Mouse (Mus musculus): ENCODE measurements at regions not wholly inside any gene's neighbourhood (a gene's known extent, or its start where the extent isn't known, plus 50 kb on each side); places are given as distances from the start of the nearest gene placed in this dataset.

DNA sequence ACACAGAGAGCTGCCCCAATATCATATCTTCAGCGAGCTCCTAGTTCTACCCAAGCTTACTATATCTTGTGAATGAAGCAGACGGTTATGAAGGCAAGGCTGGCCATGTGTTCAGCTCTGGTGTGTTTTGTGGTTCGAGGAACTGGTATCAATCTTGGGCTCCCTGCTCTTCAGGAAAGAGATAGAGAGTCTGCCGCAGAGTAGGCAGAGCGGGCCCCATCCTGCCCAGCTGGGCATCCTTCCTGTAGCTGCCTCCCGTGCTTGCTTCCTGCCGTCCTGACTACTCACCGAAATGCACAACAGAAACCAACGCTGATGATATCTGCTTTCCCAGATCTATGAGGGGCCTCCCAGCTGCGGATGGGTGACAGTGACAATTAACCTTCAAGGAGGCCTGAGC lies 60.3 kb downstream of the Snrpe start:
- no peaks in the 10 kb centered on the region for H3K27me3 ChIP-seq
- H3K4me2 ChIP-seq = no peak overlapping the region
- H3K36me3 ChIP-seq (replicated peaks) = no peaks in the 10 kb centered on the region
- no peak for ATAC-seq (ENCODE audit: low FRiP score)
- no peak overlapping the region for H3K9ac ChIP-seq
- H3K9me3 ChIP-seq = no peaks in the 10 kb centered on the region
- H3K27ac ChIP-seq = no peak overlapping the region
- H3K4me1 ChIP-seq = peaks cover 7% of the 10 kb centered on the region; the same call in 1 of the 2 replicates
- no peak overlapping the region for H3K4me3 ChIP-seq (replicated peaks)
- WGBS = 88% methylated on average over 10 of the region's 10 CpGs

GRCm38 (mm10) chr1:133548971-133549370 lies 61.1 kb downstream of the Snrpe start:
- Histone ChIP-seq H3K9ac (no peak overlapping the region), H3K27ac (no peak overlapping the region), H3K4me1 (peaks cover 7% of the 10 kb centered on the region; the same call in 1 of the 2 replicates), H3K9me3 (no peaks in the 10 kb centered on the region), H3K27me3 (no peaks in the 10 kb centered on the region), H3K4me2 (no peak overlapping the region), H3K4me3 (replicated peaks) (no peak overlapping the region), H3K36me3 (replicated peaks) (no peaks in the 10 kb centered on the region)
- ATAC-seq (ENCODE audit: low FRiP score) = no peak
- WGBS = 39% methylated on average over 2 of the region's 2 CpGs

DNA sequence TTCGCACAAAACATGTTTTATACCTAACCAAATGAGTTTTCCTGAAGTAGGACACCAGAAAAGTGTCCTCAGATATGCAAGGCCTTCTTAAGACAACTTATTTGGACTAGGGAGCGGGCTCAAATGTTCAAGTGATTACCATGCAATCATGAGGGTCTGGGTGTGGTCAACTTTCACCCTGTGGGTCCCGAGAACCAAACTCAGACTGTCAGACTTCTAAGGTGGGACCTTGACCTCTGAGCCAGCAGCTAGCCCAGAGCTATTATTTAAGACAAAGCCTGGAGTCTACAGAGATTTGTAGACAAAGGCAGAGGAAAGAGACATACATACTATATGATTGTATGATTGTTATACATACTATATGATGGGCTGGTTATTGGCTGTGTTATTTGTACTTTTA lies 62.5 kb downstream of the Snrpe start:
- Histone ChIP-seq H3K4me1 (peaks cover 7% of the 10 kb centered on the region; the same call in 1 of the 2 replicates), H3K36me3 (replicated peaks) (no peaks in the 10 kb centered on the region), H3K27ac (no peak overlapping the region), H3K4me2 (no peak overlapping the region), H3K4me3 (replicated peaks) (no peak overlapping the region), H3K9me3 (no peaks in the 10 kb centered on the region), H3K27me3 (no peaks in the 10 kb centered on the region), H3K9ac (no peak overlapping the region)
- ATAC-seq (ENCODE audit: low FRiP score) = no peak
- 80% methylated on average over 3 of the region's 3 CpGs for WGBS

- no peak for ATAC-seq (ENCODE audit: low FRiP score)
- H3K4me1 ChIP-seq = peaks cover 7% of the 10 kb centered on the region; the same call in 1 of the 2 replicates
- 92% methylated on average over 9 of the region's 9 CpGs for WGBS
- H3K27me3 ChIP-seq = no peaks in the 10 kb centered on the region
- H3K4me2 ChIP-seq = no peak overlapping the region
- no peak overlapping the region for H3K9ac ChIP-seq
- H3K4me3 ChIP-seq (replicated peaks) = no peak overlapping the region
- H3K9me3 ChIP-seq = no peaks in the 10 kb centered on the region
- H3K27ac ChIP-seq = no peak overlapping the region
- no peaks in the 10 kb centered on the region for H3K36me3 ChIP-seq (replicated peaks)
These were observed 65.1 kb downstream of the Snrpe start for GRCm38 (mm10) chr1:133544996-133545395.

- Histone ChIP-seq H3K27me3 (no peaks in the 10 kb centered on the region), H3K27ac (no peak overlapping the region), H3K9me3 (no peaks in the 10 kb centered on the region), H3K4me3 (replicated peaks) (no peak overlapping the region), H3K9ac (no peak overlapping the region), H3K4me2 (no peak overlapping the region), H3K4me1 (peaks cover under 1% of the 10 kb centered on the region; the same call in 1 of the 2 replicates), H3K36me3 (replicated peaks) (no peaks in the 10 kb centered on the region)
- ATAC-seq (ENCODE audit: low FRiP score) = no peak
- WGBS = 87% methylated on average over 10 of the region's 10 CpGs
These were observed 66.3 kb downstream of the Snrpe start for GRCm38 (mm10) chr1:133543751-133544150.

DNA sequence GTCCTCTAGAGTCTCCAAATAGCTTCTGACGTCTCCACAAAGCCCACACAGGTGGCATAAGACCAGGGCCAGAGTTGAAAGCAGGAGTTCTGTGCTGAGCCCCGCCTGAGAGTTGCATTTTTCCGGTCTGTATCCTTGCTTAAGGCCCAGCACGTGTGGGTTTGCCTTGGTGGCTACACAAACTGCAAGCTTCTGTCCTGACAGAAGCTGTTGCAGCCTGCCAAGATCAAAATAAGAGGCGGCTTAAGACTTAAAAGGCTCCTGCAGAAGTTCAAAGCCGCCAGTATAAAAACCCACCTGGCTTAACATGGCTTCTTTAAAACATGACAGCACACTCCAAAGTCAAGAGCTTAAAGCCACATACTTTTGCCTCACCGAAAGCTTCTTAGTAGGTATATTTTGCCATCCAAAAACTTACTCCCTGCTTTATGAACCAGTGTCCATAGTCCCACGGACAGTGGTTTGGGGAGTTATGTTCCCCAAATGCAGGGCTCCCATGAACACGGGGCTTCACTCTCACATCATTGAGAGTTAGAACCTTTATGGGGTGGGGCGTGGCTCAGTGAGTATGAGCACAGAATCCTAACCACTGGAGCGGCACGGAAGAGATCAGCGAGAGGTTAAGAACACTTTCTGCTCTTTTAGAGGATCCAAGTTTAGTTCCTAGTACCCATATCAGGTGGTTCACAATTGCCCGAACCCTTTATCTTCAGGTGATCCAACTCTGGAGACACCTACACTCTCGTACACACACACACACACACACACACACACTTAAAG lies 67.9 kb downstream of the Snrpe start:
- H3K9me3 ChIP-seq = no peaks in the 10 kb centered on the region
- no peak for ATAC-seq (ENCODE audit: low FRiP score)
- H3K27ac ChIP-seq = no peak overlapping the region
- no peak overlapping the region for H3K9ac ChIP-seq
- H3K4me3 ChIP-seq (replicated peaks) = no peak overlapping the region
- H3K36me3 ChIP-seq (replicated peaks) = no peaks in the 10 kb centered on the region
- WGBS = 79% methylated on average over 15 of the region's 15 CpGs
- H3K4me1 ChIP-seq = no peaks in the 10 kb centered on the region
- H3K4me2 ChIP-seq = no peak overlapping the region
- no peaks in the 10 kb centered on the region for H3K27me3 ChIP-seq

DNA sequence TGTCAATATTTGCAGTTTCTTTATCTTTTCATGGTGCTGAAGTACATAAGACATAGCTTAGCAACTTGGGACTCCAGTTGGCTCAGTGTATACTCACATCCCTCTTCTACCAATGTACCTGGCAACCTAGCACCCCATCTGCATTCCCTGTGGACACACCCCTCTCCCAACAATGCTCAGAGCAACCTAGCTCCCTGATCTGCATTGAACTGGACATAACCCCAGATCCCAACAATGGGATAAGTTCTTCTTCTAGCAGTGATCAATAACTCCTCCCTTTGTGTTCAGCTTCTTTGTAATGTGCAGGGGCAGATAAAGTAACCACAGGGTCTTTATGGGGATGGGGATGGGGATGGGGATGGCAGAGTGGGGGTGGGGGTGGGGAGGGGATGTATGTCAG lies 79.4 kb downstream of the Snrpe start:
- no peaks in the 10 kb centered on the region; the same call in 1 of the 2 replicates for H3K9me3 ChIP-seq
- no peak overlapping the region for H3K9ac ChIP-seq
- no peak overlapping the region for H3K4me3 ChIP-seq (replicated peaks)
- H3K4me1 ChIP-seq = no peaks in the 10 kb centered on the region
- no peaks in the 10 kb centered on the region for H3K27me3 ChIP-seq
- no peaks in the 10 kb centered on the region for H3K36me3 ChIP-seq (replicated peaks)
- no peak overlapping the region for H3K4me2 ChIP-seq
- no peak overlapping the region for H3K27ac ChIP-seq
- ATAC-seq (ENCODE audit: low FRiP score) = no peak

- Histone ChIP-seq H3K27ac (no peak overlapping the region), H3K4me1 (no peaks in the 10 kb centered on the region), H3K9me3 (no peaks in the 10 kb centered on the region; the same call in 1 of the 2 replicates), H3K9ac (no peak overlapping the region), H3K27me3 (no peaks in the 10 kb centered on the region), H3K4me3 (replicated peaks) (no peak overlapping the region), H3K4me2 (no peak overlapping the region), H3K36me3 (replicated peaks) (no peaks in the 10 kb centered on the region)
- ATAC-seq (ENCODE audit: low FRiP score) = no peak
- WGBS = 92% methylated on average over 10 of the region's 10 CpGs
These were observed 80.3 kb downstream of the Snrpe start for GRCm38 (mm10) chr1:133529817-133530216.

DNA sequence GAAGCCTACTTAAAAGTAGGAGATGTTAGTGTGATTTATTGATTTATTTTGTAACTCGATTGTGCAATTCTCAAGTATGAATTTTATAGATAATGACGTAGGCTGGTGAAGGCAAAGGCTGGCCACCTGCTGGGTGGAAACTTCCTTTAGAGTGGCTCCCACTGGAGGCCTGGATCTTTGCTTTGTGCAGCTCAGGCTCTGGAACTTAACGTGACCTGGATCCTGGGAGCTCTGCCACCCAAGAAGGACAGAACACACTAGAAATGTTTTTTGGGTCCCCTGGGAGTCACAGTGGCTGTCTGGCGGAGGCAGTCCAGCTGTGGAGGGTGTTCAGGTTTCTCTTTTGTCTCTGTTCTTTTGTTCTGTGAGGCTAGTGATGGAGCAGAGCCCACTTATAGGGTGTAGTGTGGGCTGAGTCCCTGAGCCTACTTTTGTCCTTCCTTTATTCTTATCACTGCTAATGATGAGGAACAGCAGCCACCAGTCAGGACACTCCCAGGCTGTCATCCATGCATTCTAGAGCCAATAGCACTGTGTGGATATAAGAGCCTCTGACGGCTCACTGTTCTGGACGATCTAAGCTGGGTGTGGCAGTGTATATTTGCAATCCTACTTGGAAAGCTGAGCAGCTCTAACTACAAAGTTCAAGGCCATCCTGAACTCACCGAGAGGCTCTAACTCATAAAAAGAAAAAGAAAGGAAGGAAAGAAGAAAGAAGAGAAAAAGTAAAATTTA lies 82.3 kb downstream of the Snrpe start:
- Histone ChIP-seq H3K27ac (no peak overlapping the region), H3K4me3 (replicated peaks) (no peak overlapping the region), H3K9me3 (no peaks in the 10 kb centered on the region; the same call in 1 of the 2 replicates), H3K36me3 (replicated peaks) (no peaks in the 10 kb centered on the region), H3K4me2 (no peak overlapping the region), H3K9ac (no peak overlapping the region), H3K4me1 (no peaks in the 10 kb centered on the region), H3K27me3 (no peaks in the 10 kb centered on the region)
- 66% methylated on average over 7 of the region's 7 CpGs for WGBS
- ATAC-seq (ENCODE audit: low FRiP score) = no peak

DNA sequence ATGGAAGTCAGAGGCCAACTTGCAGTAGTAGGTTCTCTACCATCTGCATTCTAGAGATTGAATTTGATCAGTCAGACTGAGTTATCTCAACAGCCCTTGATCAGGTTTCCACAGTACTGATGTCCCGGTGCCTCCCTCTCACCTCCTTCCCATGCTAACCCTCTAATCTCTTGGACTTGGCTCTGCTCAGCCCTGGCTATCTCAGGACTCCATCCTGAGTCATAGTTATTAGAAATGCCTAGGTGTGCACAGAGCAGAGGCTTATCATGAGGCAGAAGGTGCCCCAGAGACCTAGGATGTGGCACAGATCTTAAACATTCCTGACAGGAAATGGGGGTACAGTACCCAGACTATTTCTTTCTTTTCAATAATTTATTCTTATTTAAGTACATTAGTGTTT lies 87.3 kb downstream of the Snrpe start:
- no peak for ATAC-seq (ENCODE audit: low FRiP score)

GRCm38 (mm10) chr1:133520652-133521051 lies 89.4 kb downstream of the Snrpe start:
- Histone ChIP-seq H3K27me3 (no peaks in the 10 kb centered on the region), H3K9ac (no peak overlapping the region), H3K4me1 (no peaks in the 10 kb centered on the region), H3K36me3 (replicated peaks) (no peaks in the 10 kb centered on the region), H3K9me3 (no peaks in the 10 kb centered on the region), H3K4me2 (no peak overlapping the region), H3K27ac (no peak overlapping the region), H3K4me3 (replicated peaks) (no peak overlapping the region)
- WGBS = 86% methylated on average over 8 of the region's 8 CpGs
- no peak for ATAC-seq (ENCODE audit: low FRiP score)

More for the DNA sequence above, 87.3 kb downstream of the Snrpe start:
- no peaks in the 10 kb centered on the region for H3K36me3 ChIP-seq (replicated peaks)
- H3K9me3 ChIP-seq = no peaks in the 10 kb centered on the region
- WGBS = 92% methylated on average over 1 of the region's 1 CpGs
- no peaks in the 10 kb centered on the region for H3K27me3 ChIP-seq
- no peak overlapping the region for H3K4me3 ChIP-seq (replicated peaks)
- no peaks in the 10 kb centered on the region for H3K4me1 ChIP-seq
- H3K27ac ChIP-seq = no peak overlapping the region
- H3K9ac ChIP-seq = no peak overlapping the region
- no peak overlapping the region for H3K4me2 ChIP-seq

DNA sequence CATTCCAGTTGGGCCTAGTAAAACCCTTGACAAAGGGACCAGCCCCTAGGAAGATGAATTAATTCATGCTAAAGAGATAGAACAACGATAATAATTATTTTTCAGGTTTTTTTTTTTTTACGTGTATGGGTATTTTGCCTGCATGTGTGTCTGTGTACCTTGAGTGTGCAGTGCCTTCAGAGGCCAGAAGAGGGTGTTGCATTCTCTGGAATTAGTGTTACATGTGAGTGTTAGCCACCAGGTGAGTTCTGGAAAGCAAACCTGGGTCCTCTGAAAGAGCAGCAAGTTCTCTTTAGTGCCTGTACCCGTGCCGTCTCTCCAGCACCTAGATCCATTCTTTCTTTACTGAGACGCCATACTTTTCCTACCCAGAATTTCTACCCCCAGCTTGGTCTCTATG lies 92.8 kb upstream of the Sox13 start:
- no peak overlapping the region for H3K4me3 ChIP-seq (replicated peaks)
- H3K36me3 ChIP-seq (replicated peaks) = no peaks in the 10 kb centered on the region
- H3K9ac ChIP-seq = no peak overlapping the region
- no peak overlapping the region for H3K27ac ChIP-seq
- 98% methylated on average over 5 of the region's 5 CpGs for WGBS
- no peaks in the 10 kb centered on the region for H3K27me3 ChIP-seq
- no peaks in the 10 kb centered on the region for H3K9me3 ChIP-seq
- no peak for ATAC-seq (ENCODE audit: low FRiP score)
- H3K4me1 ChIP-seq = no peaks in the 10 kb centered on the region
- H3K4me2 ChIP-seq = no peak overlapping the region

DNA sequence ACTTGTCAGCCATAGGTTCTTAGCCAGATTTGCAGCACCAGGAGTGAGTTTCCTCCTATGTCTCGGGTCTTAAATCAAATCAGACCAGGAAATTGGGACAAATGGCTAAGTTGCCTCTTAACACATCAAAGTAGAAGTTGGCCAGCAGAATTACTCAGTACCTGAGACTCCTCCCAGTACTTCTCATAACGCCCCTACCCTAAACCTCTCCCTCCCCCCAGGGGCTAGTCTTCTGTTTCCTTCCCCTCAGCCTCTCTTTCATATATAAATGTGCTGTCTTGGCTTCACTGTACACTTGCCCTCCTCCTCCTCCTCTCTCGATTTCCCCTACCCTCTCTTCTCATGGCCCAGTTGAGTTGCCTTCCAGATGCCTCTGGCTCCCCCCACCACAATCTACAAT lies 79.9 kb upstream of the Sox13 start:
- WGBS = 80% methylated on average over 3 of the region's 3 CpGs
- H3K27me3 ChIP-seq = 0 out of 2 replicates have a peak, but pooled peaks cover 4% of the 10 kb centered on the region
- H3K27ac ChIP-seq = no peak overlapping the region
- H3K4me2 ChIP-seq = no peak overlapping the region
- no peak overlapping the region for H3K9ac ChIP-seq
- no peak for ATAC-seq (ENCODE audit: low FRiP score)
- no peaks in the 10 kb centered on the region for H3K9me3 ChIP-seq
- no peaks in the 10 kb centered on the region for H3K36me3 ChIP-seq (replicated peaks)
- no peak overlapping the region for H3K4me3 ChIP-seq (replicated peaks)
- H3K4me1 ChIP-seq = peaks cover 11% of the 10 kb centered on the region
